12 mouse cellular contexts compared by ENCODE assay signal in genomic region chr11:57708174-57709154, GRCm38 (mm10).
DNase-seq lines count a peak whose midpoint lies in the region; ATAC-seq and TF ChIP-seq lines count a peak whose summit lies in the region.
"Had no signal": no experiment of that assay in that cellular context is flagged by ENCODE, and none has a peak within 500 bp of the region (broad histone marks: within the 10 kb centered on the region; RNA-seq: fewer than 3 reads in every experiment).

No protein-coding gene starts in this region.

- DNase-seq in forebrain, embryonic 11.5 days (ENCODE audit: low spot score), result no peak
- no peak for DNase-seq in G1E (ENCODE audit: low spot score)
- peak; percentile 38 for DNase-seq in kidney, postnatal 0 days (ENCODE audit: low spot score)
- DNase-seq in testis, postnatal 14 days (ENCODE audit: low spot score), result no peak
- no peak for DNase-seq in urinary bladder, postnatal 14 days (ENCODE audit: low spot score)
- DNase-seq in lung, adult 18-20 months, result no peak
- DNase-seq: liver; right cerebral cortex, postnatal 4 days had no signal

- H3K4me2 ChIP-seq in forebrain, embryonic 15.5 days (replicated peaks), result no peak overlapping the region
- no peak overlapping the region for H3K4me2 ChIP-seq in forebrain, embryonic 11.5 days (ENCODE audit: low read depth, low read length, severe bottlenecking)
- H3K4me2 ChIP-seq in embryonic facial prominence, embryonic 15.5 days (replicated peaks), result no peak overlapping the region
- no peak overlapping the region for H3K4me2 ChIP-seq in kidney, postnatal 0 days (ENCODE audit: low read length)

- no peak overlapping the region for H3K9ac ChIP-seq in forebrain, embryonic 15.5 days (replicated peaks)
- H3K9ac ChIP-seq in forebrain, embryonic 11.5 days (ENCODE audit: low read length), result no peak overlapping the region
- H3K9ac ChIP-seq in embryonic facial prominence, embryonic 15.5 days, result no peak overlapping the region
- H3K9ac ChIP-seq in kidney, postnatal 0 days (ENCODE audit: low read depth, low read length), result no peak overlapping the region

- TF ChIP-seq CTCF in G1E (IDR thresholded peaks at IDR 0.05; ENCODE audit: low read depth, low read length), result no peak
- TF ChIP-seq CTCF in kidney, postnatal 0 days (IDR thresholded peaks at IDR 0.05; ENCODE audit: low read depth), result no peak

- H3K9me3 ChIP-seq in forebrain, embryonic 15.5 days, result no peaks in the 10 kb centered on the region
- H3K9me3 ChIP-seq in forebrain, embryonic 11.5 days (ENCODE audit: control insufficient read depth, low read length), result no peaks in the 10 kb centered on the region
- H3K9me3 ChIP-seq in G1E (replicated peaks), result no peaks in the 10 kb centered on the region
- H3K9me3 ChIP-seq in embryonic facial prominence, embryonic 15.5 days (replicated peaks), result 0 out of 2 replicates have a peak, but pooled peaks cover 5% of the 10 kb centered on the region
- no peaks in the 10 kb centered on the region for H3K9me3 ChIP-seq in kidney, postnatal 0 days (replicated peaks; ENCODE audit: low read length)

- H3K27ac ChIP-seq in forebrain, embryonic 15.5 days (replicated peaks), result 0 out of 2 replicates have a peak overlapping the region, but pooled peaks have one; percentile 27
- H3K27ac ChIP-seq in forebrain, embryonic 11.5 days (ENCODE audit: low read depth, low read length), result no peak overlapping the region
- peak overlapping the region; percentile 51; the same call in 1 of the 2 replicates for H3K27ac ChIP-seq in embryonic facial prominence, embryonic 15.5 days (replicated peaks)
- H3K27ac ChIP-seq in kidney, postnatal 0 days, result no peak overlapping the region
- H3K27ac ChIP-seq: left cerebral cortex, adult 2 months had no signal

- no peaks in the 10 kb centered on the region for H3K27me3 ChIP-seq in forebrain, embryonic 15.5 days
- no peaks in the 10 kb centered on the region for H3K27me3 ChIP-seq in forebrain, embryonic 11.5 days (ENCODE audit: control insufficient read depth, insufficient read depth, low read length)
- H3K27me3 ChIP-seq in G1E (ENCODE audit: insufficient read depth, low read length), result no peaks in the 10 kb centered on the region
- no peaks in the 10 kb centered on the region for H3K27me3 ChIP-seq in embryonic facial prominence, embryonic 15.5 days
- H3K27me3 ChIP-seq in kidney, postnatal 0 days (ENCODE audit: insufficient read depth, low read length), result no peaks in the 10 kb centered on the region

- WGBS in forebrain, embryonic 15.5 days, result 71% methylated on average over 22 of the region's 22 CpGs
- 86% methylated on average over 22 of the region's 22 CpGs for WGBS in forebrain, embryonic 11.5 days
- WGBS in embryonic facial prominence, embryonic 15.5 days, result 73% methylated on average over 22 of the region's 22 CpGs
- 52% methylated on average over 22 of the region's 22 CpGs for WGBS in kidney, postnatal 0 days

- ATAC-seq in forebrain, embryonic 15.5 days (replicated peaks), result no peak
- no peak for ATAC-seq in forebrain, embryonic 11.5 days (replicated peaks; ENCODE audit: low FRiP score)
- no peak for ATAC-seq in G1E (ENCODE audit: extremely low read depth, insufficient number of reproducible peaks, low FRiP score, poor library complexity, severe bottlenecking)
- ATAC-seq in embryonic facial prominence, embryonic 15.5 days (ENCODE audit: insufficient number of reproducible peaks, low FRiP score, low TSS enrichment, low read depth), result no peak
- 0 out of 2 replicates have a peak, but pooled peaks have one; percentile 43 for ATAC-seq in kidney, postnatal 0 days (replicated peaks; ENCODE audit: low FRiP score, low read depth)

- H3K4me1 ChIP-seq in forebrain, embryonic 15.5 days, result no peaks in the 10 kb centered on the region
- H3K4me1 ChIP-seq in forebrain, embryonic 11.5 days (replicated peaks; ENCODE audit: control insufficient read depth, insufficient read depth, low read length), result no peaks in the 10 kb centered on the region
- H3K4me1 ChIP-seq in G1E (ENCODE audit: insufficient read depth, low read depth, low read length), result peaks cover 76% of the 10 kb centered on the region
- peaks cover 14% of the 10 kb centered on the region for H3K4me1 ChIP-seq in embryonic facial prominence, embryonic 15.5 days
- no peaks in the 10 kb centered on the region for H3K4me1 ChIP-seq in kidney, postnatal 0 days (replicated peaks; ENCODE audit: insufficient read depth, low read length)

- H3K36me3 ChIP-seq in forebrain, embryonic 15.5 days, result no peaks in the 10 kb centered on the region
- H3K36me3 ChIP-seq in forebrain, embryonic 11.5 days (ENCODE audit: control insufficient read depth, insufficient read depth, low read length), result no peaks in the 10 kb centered on the region
- H3K36me3 ChIP-seq in G1E (replicated peaks), result peaks cover 72% of the 10 kb centered on the region
- peaks cover 14% of the 10 kb centered on the region; the same call in 1 of the 2 replicates for H3K36me3 ChIP-seq in embryonic facial prominence, embryonic 15.5 days
- no peaks in the 10 kb centered on the region; the same call in 1 of the 2 replicates for H3K36me3 ChIP-seq in kidney, postnatal 0 days (ENCODE audit: insufficient read depth, low read length)

- H3K4me3 ChIP-seq in forebrain, embryonic 15.5 days, result no peak overlapping the region
- H3K4me3 ChIP-seq in forebrain, embryonic 11.5 days (ENCODE audit: low read depth, low read length), result no peak overlapping the region
- H3K4me3 ChIP-seq in G1E (ENCODE audit: low read depth, low read length), result peak overlapping the region; percentile 8; the same call in 1 of the 2 replicates
- H3K4me3 ChIP-seq in embryonic facial prominence, embryonic 15.5 days (replicated peaks), result no peak overlapping the region
- no peak overlapping the region for H3K4me3 ChIP-seq in kidney, postnatal 0 days (replicated peaks; ENCODE audit: low read depth, low read length)
- H3K4me3 ChIP-seq: erythroblast, embryonic 14.5 days; left cerebral cortex, adult 2 months had no signal

Comparison
In these comparisons a context has a peak if more than half of its experiments do, and no peak if none do; other contexts are left out.
1. H3K27ac ChIP-seq: peak in forebrain, embryonic 15.5 days (single experiment) and embryonic facial prominence, embryonic 15.5 days (single experiment); none in forebrain, embryonic 11.5 days (single experiment) and kidney, postnatal 0 days (single experiment).